Mouse (Mus musculus): ENCODE measurements at regions not wholly inside any gene's neighbourhood (a gene's known extent, or its start where the extent isn't known, plus 50 kb on each side); places are given as distances from the start of the nearest gene placed in this dataset.

DNA sequence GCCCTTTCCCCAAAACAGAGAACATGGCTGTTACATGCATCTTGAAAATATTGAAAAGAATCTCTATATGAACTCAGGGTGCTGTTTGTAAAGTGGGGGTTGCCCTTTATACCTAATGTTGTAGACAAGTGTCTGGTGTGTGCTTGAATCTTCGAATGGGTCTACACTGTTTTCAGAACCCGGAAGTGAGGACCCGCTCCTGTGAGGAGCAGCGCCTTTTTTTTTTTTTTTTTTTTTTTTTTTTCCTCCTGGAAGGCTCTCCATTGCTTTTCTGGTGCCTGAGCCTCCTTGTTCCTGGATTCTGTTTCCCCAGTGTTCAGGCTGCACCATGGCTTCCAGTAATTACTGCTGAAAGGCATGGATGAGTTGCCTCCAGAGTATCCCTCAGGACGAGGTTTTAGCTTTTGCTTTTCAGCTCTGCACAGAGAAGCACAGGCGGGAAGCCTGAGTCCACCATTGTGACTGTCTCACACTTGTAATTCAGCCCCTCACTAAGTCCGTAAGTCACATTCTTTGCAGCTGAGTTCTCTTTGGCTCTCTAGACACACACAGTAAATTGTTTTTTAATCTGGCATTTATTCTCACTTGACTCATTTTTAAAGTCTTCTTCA lies 101.6 kb upstream of the Tet2 start:
- no peaks in the 10 kb centered on the region for H3K27me3 ChIP-seq (ENCODE audit: control insufficient read depth, insufficient read depth, low read length)
- TF ChIP-seq POLR2A (IDR thresholded peaks at IDR 0.05; ENCODE audit: borderline replicate concordance, extremely low read depth, insufficient read depth, insufficient read length): no peak
- H3K4me1 ChIP-seq (ENCODE audit: control insufficient read depth, insufficient read depth, low read length): no peaks in the 10 kb centered on the region
- H3K27ac ChIP-seq (replicated peaks; ENCODE audit: low read depth, low read length): no peak overlapping the region
- no peak for DNase-seq (ENCODE audit: low spot score)
- H3K4me2 ChIP-seq (replicated peaks; ENCODE audit: low read depth, low read length, severe bottlenecking): no peak overlapping the region
- ATAC-seq (ENCODE audit: low FRiP score, low read depth): no peak
- no peaks in the 10 kb centered on the region for H3K9me3 ChIP-seq (ENCODE audit: control insufficient read depth, low read length)
- no peak overlapping the region for H3K4me3 ChIP-seq (replicated peaks; ENCODE audit: low read length)
- no peak overlapping the region for H3K9ac ChIP-seq (ENCODE audit: low read depth, low read length, severe bottlenecking)
- H3K36me3 ChIP-seq (ENCODE audit: control insufficient read depth, insufficient read depth, low read length): no peaks in the 10 kb centered on the region
- WGBS: 73% methylated on average over 7 of the region's 7 CpGs

DNA sequence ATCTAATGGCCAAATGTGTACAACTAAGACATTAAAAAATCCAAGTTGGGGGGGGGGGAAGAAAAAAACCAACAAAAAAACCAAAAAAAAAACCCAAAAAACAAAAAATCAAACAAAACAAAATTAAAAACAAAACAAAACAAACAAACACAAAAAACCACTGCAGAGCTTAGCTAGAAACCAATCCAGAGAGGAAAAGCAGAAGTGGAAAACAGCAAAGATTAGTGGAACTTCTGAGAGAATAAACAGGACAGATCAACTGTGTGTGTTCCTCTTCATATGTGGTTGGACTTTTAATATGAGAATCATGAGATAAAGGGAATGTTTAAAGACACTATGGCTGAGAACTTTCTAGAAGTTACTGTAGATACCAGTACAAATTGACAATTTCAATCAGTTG lies 105.1 kb upstream of the Tet2 start:
- Histone ChIP-seq H3K4me1 (ENCODE audit: control insufficient read depth, insufficient read depth, low read length) (no peaks in the 10 kb centered on the region), H3K36me3 (ENCODE audit: control insufficient read depth, insufficient read depth, low read length) (no peaks in the 10 kb centered on the region), H3K9ac (ENCODE audit: low read depth, low read length, severe bottlenecking) (no peak overlapping the region), H3K4me3 (replicated peaks; ENCODE audit: low read length) (no peak overlapping the region), H3K9me3 (ENCODE audit: control insufficient read depth, low read length) (no peaks in the 10 kb centered on the region), H3K27ac (replicated peaks; ENCODE audit: low read depth, low read length) (no peak overlapping the region), H3K4me2 (replicated peaks; ENCODE audit: low read depth, low read length, severe bottlenecking) (no peak overlapping the region), H3K27me3 (ENCODE audit: control insufficient read depth, insufficient read depth, low read length) (no peaks in the 10 kb centered on the region)
- ATAC-seq (ENCODE audit: low FRiP score, low read depth) (no peak), DNase-seq (ENCODE audit: low spot score) (no peak)
- no peak for TF ChIP-seq POLR2A (IDR thresholded peaks at IDR 0.05; ENCODE audit: borderline replicate concordance, extremely low read depth, insufficient read depth, insufficient read length)

GRCm38 (mm10) chr3:133651996-133652395 lies 107.1 kb upstream of the Tet2 start:
- 86% methylated on average over 4 of the region's 4 CpGs for WGBS
- Histone ChIP-seq H3K4me3 (replicated peaks; ENCODE audit: low read length) (no peak overlapping the region), H3K36me3 (ENCODE audit: control insufficient read depth, insufficient read depth, low read length) (no peaks in the 10 kb centered on the region), H3K9ac (ENCODE audit: low read depth, low read length, severe bottlenecking) (no peak overlapping the region), H3K4me1 (ENCODE audit: control insufficient read depth, insufficient read depth, low read length) (no peaks in the 10 kb centered on the region), H3K4me2 (replicated peaks; ENCODE audit: low read depth, low read length, severe bottlenecking) (no peak overlapping the region), H3K27me3 (ENCODE audit: control insufficient read depth, insufficient read depth, low read length) (no peaks in the 10 kb centered on the region), H3K27ac (replicated peaks; ENCODE audit: low read depth, low read length) (no peak overlapping the region), H3K9me3 (ENCODE audit: control insufficient read depth, low read length) (no peaks in the 10 kb centered on the region)
- no peak for ATAC-seq (ENCODE audit: low FRiP score, low read depth)
- no peak for TF ChIP-seq POLR2A (IDR thresholded peaks at IDR 0.05; ENCODE audit: borderline replicate concordance, extremely low read depth, insufficient read depth, insufficient read length)
- DNase-seq (ENCODE audit: low spot score): no peak

GRCm38 (mm10) chr3:133659759-133660158 lies 114.8 kb upstream of the Tet2 start:
- no peak overlapping the region for H3K27ac ChIP-seq (replicated peaks; ENCODE audit: low read depth, low read length)
- no peaks in the 10 kb centered on the region for H3K4me1 ChIP-seq (ENCODE audit: control insufficient read depth, insufficient read depth, low read length)
- H3K36me3 ChIP-seq (ENCODE audit: control insufficient read depth, insufficient read depth, low read length): no peaks in the 10 kb centered on the region
- H3K27me3 ChIP-seq (ENCODE audit: control insufficient read depth, insufficient read depth, low read length): no peaks in the 10 kb centered on the region
- H3K9me3 ChIP-seq (ENCODE audit: control insufficient read depth, low read length): no peaks in the 10 kb centered on the region
- ATAC-seq (ENCODE audit: low FRiP score, low read depth) (no peak), DNase-seq (ENCODE audit: low spot score) (no peak)
- TF ChIP-seq POLR2A (IDR thresholded peaks at IDR 0.05; ENCODE audit: borderline replicate concordance, extremely low read depth, insufficient read depth, insufficient read length): no peak
- 84% methylated on average over 8 of the region's 8 CpGs for WGBS
- no peak overlapping the region for H3K4me2 ChIP-seq (replicated peaks; ENCODE audit: low read depth, low read length, severe bottlenecking)
- H3K4me3 ChIP-seq (replicated peaks; ENCODE audit: low read length): no peak overlapping the region
- H3K9ac ChIP-seq (ENCODE audit: low read depth, low read length, severe bottlenecking): no peak overlapping the region

DNA sequence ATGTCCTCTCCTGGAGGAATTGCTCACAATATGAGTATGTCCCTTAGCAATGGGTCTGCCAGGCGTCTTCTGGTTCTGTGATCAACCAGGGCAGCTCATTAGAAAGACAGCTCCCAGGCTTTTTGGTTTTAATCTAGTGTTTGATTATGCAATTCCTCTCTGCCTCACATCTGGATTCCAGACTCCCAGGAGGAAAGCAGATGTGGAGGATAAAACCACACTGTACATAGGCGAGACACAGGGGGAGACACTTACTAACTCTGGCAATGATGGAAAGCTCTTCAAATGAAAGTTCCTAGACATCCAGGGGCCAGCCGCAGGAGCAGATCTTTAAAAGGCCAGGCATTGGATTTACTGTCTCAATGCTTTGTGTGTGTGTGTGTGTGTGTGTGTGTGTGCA lies 116.4 kb upstream of the Tet2 start:
- DNase-seq (ENCODE audit: low spot score) (peak; percentile 26), ATAC-seq (ENCODE audit: low FRiP score, low read depth) (no peak)
- H3K9me3 ChIP-seq (ENCODE audit: control insufficient read depth, low read length): no peaks in the 10 kb centered on the region
- no peak overlapping the region for H3K4me2 ChIP-seq (replicated peaks; ENCODE audit: low read depth, low read length, severe bottlenecking)
- no peak overlapping the region for H3K9ac ChIP-seq (ENCODE audit: low read depth, low read length, severe bottlenecking)
- no peaks in the 10 kb centered on the region for H3K36me3 ChIP-seq (ENCODE audit: control insufficient read depth, insufficient read depth, low read length)
- no peak for TF ChIP-seq POLR2A (IDR thresholded peaks at IDR 0.05; ENCODE audit: borderline replicate concordance, extremely low read depth, insufficient read depth, insufficient read length)
- 23% methylated on average over 3 of the region's 3 CpGs for WGBS
- no peak overlapping the region for H3K27ac ChIP-seq (replicated peaks; ENCODE audit: low read depth, low read length)
- no peaks in the 10 kb centered on the region for H3K4me1 ChIP-seq (ENCODE audit: control insufficient read depth, insufficient read depth, low read length)
- no peaks in the 10 kb centered on the region for H3K27me3 ChIP-seq (ENCODE audit: control insufficient read depth, insufficient read depth, low read length)
- H3K4me3 ChIP-seq (replicated peaks; ENCODE audit: low read length): no peak overlapping the region

GRCm38 (mm10) chr3:133664914-133665313 lies 120.0 kb upstream of the Tet2 start:
- Histone ChIP-seq H3K4me1 (ENCODE audit: control insufficient read depth, insufficient read depth, low read length) (no peaks in the 10 kb centered on the region), H3K4me3 (replicated peaks; ENCODE audit: low read length) (no peak overlapping the region), H3K9me3 (ENCODE audit: control insufficient read depth, low read length) (no peaks in the 10 kb centered on the region), H3K36me3 (ENCODE audit: control insufficient read depth, insufficient read depth, low read length) (no peaks in the 10 kb centered on the region), H3K27me3 (ENCODE audit: control insufficient read depth, insufficient read depth, low read length) (no peaks in the 10 kb centered on the region), H3K27ac (replicated peaks; ENCODE audit: low read depth, low read length) (no peak overlapping the region), H3K4me2 (replicated peaks; ENCODE audit: low read depth, low read length, severe bottlenecking) (no peak overlapping the region), H3K9ac (ENCODE audit: low read depth, low read length, severe bottlenecking) (no peak overlapping the region)
- WGBS: 83% methylated on average over 3 of the region's 3 CpGs
- DNase-seq (ENCODE audit: low spot score) (no peak), ATAC-seq (ENCODE audit: low FRiP score, low read depth) (no peak)
- no peak for TF ChIP-seq POLR2A (IDR thresholded peaks at IDR 0.05; ENCODE audit: borderline replicate concordance, extremely low read depth, insufficient read depth, insufficient read length)
